Comparison of ENCODE assay signal across 8 mouse cellular contexts in the genomic region with DNA sequence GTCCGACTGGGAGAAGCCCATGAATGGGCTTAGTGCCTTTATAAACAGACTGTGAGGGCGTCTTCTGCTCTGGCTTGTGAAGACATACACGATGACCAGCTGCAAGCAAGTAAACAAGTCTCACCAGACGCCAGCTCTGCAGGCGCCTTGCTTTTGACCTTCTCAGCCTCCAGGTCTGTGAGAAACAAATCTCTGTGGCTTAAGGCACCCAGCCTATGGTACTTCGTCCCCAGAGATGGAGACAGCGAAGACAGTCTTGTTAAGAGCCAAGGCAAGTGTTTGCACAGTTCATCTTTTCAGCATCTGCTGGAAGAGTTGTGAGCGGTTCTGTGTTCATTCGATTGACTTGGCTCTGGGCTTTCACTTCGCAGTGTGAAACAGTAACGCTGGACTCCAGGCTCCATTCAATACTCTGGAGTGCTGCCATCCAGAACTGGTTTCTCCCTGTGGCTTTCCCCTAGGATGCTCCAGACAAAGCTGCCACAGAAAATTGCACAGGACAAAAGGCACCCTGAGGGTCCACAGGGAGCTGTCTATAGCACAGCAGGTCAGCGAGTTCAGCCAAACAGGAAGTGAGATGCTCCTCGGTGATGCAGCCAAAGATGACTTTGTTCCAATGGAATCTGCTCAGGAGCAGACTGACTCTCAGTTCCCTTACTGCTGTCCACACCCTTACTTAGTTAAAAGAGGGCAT.
DNase-seq lines count a peak whose midpoint lies in the region; ATAC-seq and TF ChIP-seq lines count a peak whose summit lies in the region.
"Had no signal": no experiment of that assay in that cellular context is flagged by ENCODE, and none has a peak within 500 bp of the region (broad histone marks: within the 10 kb centered on the region; RNA-seq: fewer than 3 reads in every experiment).

No protein-coding gene starts in this region.

- no peaks in the 10 kb centered on the region for H3K4me1 ChIP-seq in lung, embryonic 14.5 days (ENCODE audit: insufficient read depth)
- H3K4me1 ChIP-seq in lung, adult 2 months (ENCODE audit: control insufficient read depth, insufficient read depth, low read length): no peaks in the 10 kb centered on the region
- H3K4me1 ChIP-seq in neural tube, embryonic 15.5 days: peaks cover 4% of the 10 kb centered on the region; the same call in 1 of the 2 replicates

- H3K9me3 ChIP-seq in lung, embryonic 14.5 days (ENCODE audit: low read depth, low read length): no peaks in the 10 kb centered on the region
- no peaks in the 10 kb centered on the region for H3K9me3 ChIP-seq in neural tube, embryonic 15.5 days (replicated peaks)

- H3K4me3 ChIP-seq in lung, embryonic 14.5 days (ENCODE audit: low read depth, low read length): no peak overlapping the region
- no peak overlapping the region for H3K4me3 ChIP-seq in lung, adult 2 months (replicated peaks; ENCODE audit: extremely low read depth, low read depth, low read length)
- no peak overlapping the region for H3K4me3 ChIP-seq in neural tube, embryonic 15.5 days (replicated peaks)
- H3K4me3 ChIP-seq: erythroblast, embryonic 14.5 days had no signal

- H3K4me2 ChIP-seq in lung, embryonic 14.5 days: no peak overlapping the region
- no peak overlapping the region for H3K4me2 ChIP-seq in neural tube, embryonic 15.5 days

- no peak for TF ChIP-seq CTCF in lung, embryonic 14.5 days (IDR thresholded peaks at IDR 0.05; ENCODE audit: low read depth)
- TF ChIP-seq CTCF in lung, adult 2 months (IDR thresholded peaks at IDR 0.05; ENCODE audit: insufficient read depth, low read length): no peak

- DNase-seq in lung, embryonic 14.5 days: peak; percentile 61
- DNase-seq in lung, adult 2 months: no peak
- DNase-seq in cerebellum, adult 11-12 months: peak; percentile 58
- peak; percentile 36 to 49 for DNase-seq in heart, postnatal 14 days
- DNase-seq in left cerebral cortex, postnatal 36 days (ENCODE audit: low spot score in 2 of 2): no peak

- no peaks in the 10 kb centered on the region for H3K27me3 ChIP-seq in lung, embryonic 14.5 days (ENCODE audit: insufficient read depth, low read length)
- no peaks in the 10 kb centered on the region for H3K27me3 ChIP-seq in neural tube, embryonic 15.5 days (replicated peaks)

- intact Hi-C loops in heart, postnatal 14 days (cut with DNase I): no loop called here
- intact Hi-C loops in left cerebral cortex, postnatal 36 days (cut with DNase I): no loop called here

- ATAC-seq in lung, embryonic 14.5 days (ENCODE audit: insufficient read depth): peak; percentile 8; the same call in 1 of the 2 replicates
- peak; percentile 47; the same call in 1 of the 2 replicates for ATAC-seq in neural tube, embryonic 15.5 days (ENCODE audit: low FRiP score)
- no peak for ATAC-seq in megakaryocyte progenitor cell, adult 5-6 weeks (replicated peaks; ENCODE audit: poor library complexity)

- no peak overlapping the region for H3K27ac ChIP-seq in lung, embryonic 14.5 days (ENCODE audit: low read depth)
- peak overlapping the region; percentile 67 for H3K27ac ChIP-seq in neural tube, embryonic 15.5 days (replicated peaks)

- H3K36me3 ChIP-seq in lung, embryonic 14.5 days (ENCODE audit: insufficient read depth): no peaks in the 10 kb centered on the region
- no peaks in the 10 kb centered on the region for H3K36me3 ChIP-seq in neural tube, embryonic 15.5 days

- 45% methylated on average over 13 of the region's 13 CpGs for WGBS in lung, embryonic 14.5 days
- WGBS in lung, adult 2 months: 49% methylated on average over 13 of the region's 13 CpGs
- WGBS in neural tube, embryonic 15.5 days: 50% methylated on average over 13 of the region's 13 CpGs

- TF ChIP-seq POLR2A in lung, adult 2 months (IDR thresholded peaks at IDR 0.05; ENCODE audit: borderline replicate concordance, extremely low read depth, low read depth, low read length): no peak

- H3K9ac ChIP-seq in lung, embryonic 14.5 days: no peak overlapping the region
- no peak overlapping the region for H3K9ac ChIP-seq in neural tube, embryonic 15.5 days (replicated peaks)

Comparison
In these comparisons a context has a peak if more than half of its experiments do, and no peak if none do; other contexts are left out.
1. DNase-seq: peak in lung, embryonic 14.5 days (single experiment), cerebellum, adult 11-12 months (single experiment) and heart, postnatal 14 days (2 of 2); none in lung, adult 2 months (single experiment) and left cerebral cortex, postnatal 36 days (0 of 2).